9 mouse cellular contexts compared by ENCODE assay signal in genomic region chr5:137553000-137553399, GRCm38 (mm10). TPM values are rescaled to one million over a fixed set of nuclear protein-coding genes. Genes with fewer than 3 reads are reported as not detected.
DNase-seq lines count a peak whose midpoint lies in the region; ATAC-seq lines count a peak whose summit lies in the region.
"Had no signal": no experiment of that assay in that cellular context is flagged by ENCODE, and none has a peak within 500 bp of the region (broad histone marks: within the 10 kb centered on the region; RNA-seq: fewer than 3 reads in every experiment).

No protein-coding gene starts in this region.

- ATAC-seq in kidney, embryonic 16.5 days (ENCODE audit: low FRiP score, low TSS enrichment), result no peak
- ATAC-seq in forebrain, embryonic 11.5 days (replicated peaks; ENCODE audit: low FRiP score), result no peak
- ATAC-seq in neural tube, embryonic 13.5 days (ENCODE audit: low read depth), result peak; percentile 75
- no peak for ATAC-seq in granulocyte monocyte progenitor cell, adult 5-6 weeks (replicated peaks; ENCODE audit: poor library complexity, severe bottlenecking)

- H3K9ac ChIP-seq in kidney, embryonic 16.5 days (replicated peaks; ENCODE audit: low read length), result no peak overlapping the region
- H3K9ac ChIP-seq in forebrain, embryonic 11.5 days (ENCODE audit: low read length), result peak overlapping the region; percentile 29; the same call in 1 of the 2 replicates
- H3K9ac ChIP-seq in neural tube, embryonic 13.5 days, result peak overlapping the region; percentile 89

- 25% methylated on average over 6 of the region's 6 CpGs for WGBS in kidney, embryonic 16.5 days
- WGBS in forebrain, embryonic 11.5 days, result 27% methylated on average over 6 of the region's 6 CpGs
- 30% methylated on average over 6 of the region's 6 CpGs for WGBS in limb, embryonic 10.5 days
- WGBS in neural tube, embryonic 13.5 days, result 23% methylated on average over 6 of the region's 6 CpGs

- no peak overlapping the region for H3K27ac ChIP-seq in kidney, embryonic 16.5 days (ENCODE audit: low read length)
- no peak overlapping the region for H3K27ac ChIP-seq in forebrain, embryonic 11.5 days (ENCODE audit: low read depth, low read length)
- H3K27ac ChIP-seq in limb, embryonic 10.5 days, result no peak overlapping the region
- peak overlapping the region; percentile 83 for H3K27ac ChIP-seq in neural tube, embryonic 13.5 days (replicated peaks)

- H3K27me3 ChIP-seq in kidney, embryonic 16.5 days (ENCODE audit: insufficient read depth, low read length), result peaks cover 9% of the 10 kb centered on the region
- H3K27me3 ChIP-seq in forebrain, embryonic 11.5 days (ENCODE audit: control insufficient read depth, insufficient read depth, low read length), result no peaks in the 10 kb centered on the region
- H3K27me3 ChIP-seq in limb, embryonic 10.5 days (ENCODE audit: low read depth, poor library complexity, severe bottlenecking), result peaks cover 19% of the 10 kb centered on the region
- peaks cover 4% of the 10 kb centered on the region; the same call in 1 of the 2 replicates for H3K27me3 ChIP-seq in neural tube, embryonic 13.5 days

- no peaks in the 10 kb centered on the region for H3K36me3 ChIP-seq in kidney, embryonic 16.5 days (ENCODE audit: insufficient read depth, low read length)
- no peaks in the 10 kb centered on the region for H3K36me3 ChIP-seq in forebrain, embryonic 11.5 days (ENCODE audit: control insufficient read depth, insufficient read depth, low read length)
- no peaks in the 10 kb centered on the region for H3K36me3 ChIP-seq in limb, embryonic 10.5 days
- no peaks in the 10 kb centered on the region for H3K36me3 ChIP-seq in neural tube, embryonic 13.5 days

- no peak for DNase-seq in kidney, postnatal 4 days
- DNase-seq in forebrain, embryonic 11.5 days (ENCODE audit: low spot score), result no peak
- no peak for DNase-seq in limb, embryonic 10.5 days (ENCODE audit: low spot score)
- no peak for DNase-seq in urinary bladder, postnatal 14 days (ENCODE audit: low spot score)
- DNase-seq in cerebellum, postnatal 14 days, result no peak

- peak overlapping the region; percentile 46 for H3K4me2 ChIP-seq in kidney, embryonic 16.5 days (replicated peaks; ENCODE audit: low read depth, low read length)
- peak overlapping the region; percentile 45 for H3K4me2 ChIP-seq in forebrain, embryonic 11.5 days (ENCODE audit: low read depth, low read length, severe bottlenecking)
- H3K4me2 ChIP-seq in neural tube, embryonic 13.5 days, result peak overlapping the region; percentile 69

- peaks cover 4% of the 10 kb centered on the region; the same call in 1 of the 2 replicates for H3K4me1 ChIP-seq in kidney, embryonic 16.5 days (ENCODE audit: insufficient read depth, low read length)
- H3K4me1 ChIP-seq in forebrain, embryonic 11.5 days (replicated peaks; ENCODE audit: control insufficient read depth, insufficient read depth, low read length), result peaks cover 8% of the 10 kb centered on the region; the same call in 1 of the 2 replicates
- H3K4me1 ChIP-seq in limb, embryonic 10.5 days, result peaks cover 8% of the 10 kb centered on the region; the same call in 1 of the 2 replicates
- peaks cover 27% of the 10 kb centered on the region for H3K4me1 ChIP-seq in neural tube, embryonic 13.5 days (replicated peaks)

- peak overlapping the region; percentile 23 for H3K4me3 ChIP-seq in kidney, embryonic 16.5 days (ENCODE audit: low read length)
- H3K4me3 ChIP-seq in forebrain, embryonic 11.5 days (ENCODE audit: low read depth, low read length), result peak overlapping the region; percentile 36
- peak overlapping the region; percentile 23 for H3K4me3 ChIP-seq in limb, embryonic 10.5 days
- peak overlapping the region; percentile 68 for H3K4me3 ChIP-seq in neural tube, embryonic 13.5 days
- H3K4me3 ChIP-seq: myocyte had no signal

- no peaks in the 10 kb centered on the region for H3K9me3 ChIP-seq in kidney, embryonic 16.5 days (ENCODE audit: low read length)
- H3K9me3 ChIP-seq in forebrain, embryonic 11.5 days (ENCODE audit: control insufficient read depth, low read length), result no peaks in the 10 kb centered on the region
- H3K9me3 ChIP-seq in limb, embryonic 10.5 days (replicated peaks), result no peaks in the 10 kb centered on the region
- no peaks in the 10 kb centered on the region for H3K9me3 ChIP-seq in neural tube, embryonic 13.5 days

RNA-seq across cellular contexts. Expression of gene Actl6b, which starts 0.3 kb away (rescaled TPM):
- polyA plus RNA-seq in kidney, embryonic 16.5 days (2015; fragmentation: Nextera tagmentation; extraction: Ambion mirVana), result 0.40 and 0.96 TPM in 2 replicates
- polyA plus RNA-seq in forebrain, embryonic 11.5 days (2014; fragmentation: Nextera tagmentation; extraction: Ambion mirVana), result 20.5 and 22.8 TPM in 2 replicates
- polyA plus RNA-seq in limb, embryonic 10.5 days (2016; fragmentation: Nextera tagmentation; extraction: Ambion mirVana), result not detected in 2 replicates
- 203 and 222 TPM in 2 replicates for polyA plus RNA-seq in neural tube, embryonic 13.5 days (2015; fragmentation: Nextera tagmentation; extraction: Ambion mirVana)
- not detected in 2 replicates for total RNA-seq in granulocyte monocyte progenitor cell, adult 5-6 weeks (2014; fragmentation: Nextera tagmentation)
- not detected in 2 replicates for total RNA-seq in granulocyte monocyte progenitor cell, adult 5-6 weeks (2017)
- polyA plus RNA-seq: myocyte had no signal

RNA-seq across cellular contexts. Expression of gene Tfr2, which starts 16.6 kb away (rescaled TPM):
- polyA plus RNA-seq in kidney, embryonic 16.5 days (2015; fragmentation: Nextera tagmentation; extraction: Ambion mirVana), result 0.23 and 0.57 TPM in 2 replicates
- polyA plus RNA-seq in forebrain, embryonic 11.5 days (2014; fragmentation: Nextera tagmentation; extraction: Ambion mirVana), result 1.2 and 2.1 TPM in 2 replicates
- polyA plus RNA-seq in limb, embryonic 10.5 days (2016; fragmentation: Nextera tagmentation; extraction: Ambion mirVana), result 0.79 and 1.4 TPM in 2 replicates
- 3.0 and 3.2 TPM in 2 replicates for polyA plus RNA-seq in neural tube, embryonic 13.5 days (2015; fragmentation: Nextera tagmentation; extraction: Ambion mirVana)
- total RNA-seq in granulocyte monocyte progenitor cell, adult 5-6 weeks (2014; fragmentation: Nextera tagmentation), result 5.8 and 20.3 TPM in 2 replicates
- 7.5 and 10.2 TPM in 2 replicates for total RNA-seq in granulocyte monocyte progenitor cell, adult 5-6 weeks (2017)

RNA-seq across cellular contexts. Expression of gene Gnb2, which starts 19.7 kb away (rescaled TPM):
- polyA plus RNA-seq in kidney, embryonic 16.5 days (2015; fragmentation: Nextera tagmentation; extraction: Ambion mirVana), result 358 and 388 TPM in 2 replicates
- polyA plus RNA-seq in forebrain, embryonic 11.5 days (2014; fragmentation: Nextera tagmentation; extraction: Ambion mirVana), result 410 and 508 TPM in 2 replicates
- polyA plus RNA-seq in limb, embryonic 10.5 days (2016; fragmentation: Nextera tagmentation; extraction: Ambion mirVana), result 257 and 295 TPM in 2 replicates
- 486 and 510 TPM in 2 replicates for polyA plus RNA-seq in neural tube, embryonic 13.5 days (2015; fragmentation: Nextera tagmentation; extraction: Ambion mirVana)
- 335 and 473 TPM in 2 replicates for total RNA-seq in granulocyte monocyte progenitor cell, adult 5-6 weeks (2014; fragmentation: Nextera tagmentation)
- 226 and 299 TPM in 2 replicates for total RNA-seq in granulocyte monocyte progenitor cell, adult 5-6 weeks (2017)

RNA-seq across cellular contexts. Expression of gene Epo, which starts 20.0 kb away (rescaled TPM):
- polyA plus RNA-seq in kidney, embryonic 16.5 days (2015; fragmentation: Nextera tagmentation; extraction: Ambion mirVana), result 0.24 and 0.36 TPM in 2 replicates
- polyA plus RNA-seq in forebrain, embryonic 11.5 days (2014; fragmentation: Nextera tagmentation; extraction: Ambion mirVana), result 0.40 and 0.84 TPM in 2 replicates
- polyA plus RNA-seq in limb, embryonic 10.5 days (2016; fragmentation: Nextera tagmentation; extraction: Ambion mirVana), result 1.5 and 2.4 TPM in 2 replicates
- polyA plus RNA-seq in neural tube, embryonic 13.5 days (2015; fragmentation: Nextera tagmentation; extraction: Ambion mirVana), result not detected in 2 replicates
- not detected in 2 replicates for total RNA-seq in granulocyte monocyte progenitor cell, adult 5-6 weeks (2014; fragmentation: Nextera tagmentation)
- total RNA-seq in granulocyte monocyte progenitor cell, adult 5-6 weeks (2017), result not detected in 2 replicates
- polyA plus RNA-seq: myocyte had no signal

RNA-seq across cellular contexts. Expression of gene Gigyf1, which starts 34.7 kb away (rescaled TPM):
- 11.9 and 12.2 TPM in 2 replicates for polyA plus RNA-seq in kidney, embryonic 16.5 days (2015; fragmentation: Nextera tagmentation; extraction: Ambion mirVana)
- polyA plus RNA-seq in forebrain, embryonic 11.5 days (2014; fragmentation: Nextera tagmentation; extraction: Ambion mirVana), result 14.0 and 14.9 TPM in 2 replicates
- polyA plus RNA-seq in limb, embryonic 10.5 days (2016; fragmentation: Nextera tagmentation; extraction: Ambion mirVana), result 13.5 and 14.6 TPM in 2 replicates
- 16.9 and 17.3 TPM in 2 replicates for polyA plus RNA-seq in neural tube, embryonic 13.5 days (2015; fragmentation: Nextera tagmentation; extraction: Ambion mirVana)
- 21.0 and 21.7 TPM in 2 replicates for total RNA-seq in granulocyte monocyte progenitor cell, adult 5-6 weeks (2014; fragmentation: Nextera tagmentation)
- total RNA-seq in granulocyte monocyte progenitor cell, adult 5-6 weeks (2017), result 5.2 and 7.7 TPM in 2 replicates

Comparison
In these comparisons a context has a peak if more than half of its experiments do, and no peak if none do; other contexts are left out.
1. RNA of gene Actl6b, which starts 0.3 kb away (polyA plus RNA-seq): 203 to 222 TPM in neural tube, embryonic 13.5 days and 20.5 to 22.8 TPM in forebrain, embryonic 11.5 days; 0.40 to 0.96 TPM in kidney, embryonic 16.5 days and not detected in limb, embryonic 10.5 days; every median in the first group is over 10 times any median in the second.
2. Peak in every context shown above with its lines, with median percentiles within 50 percentile points of each other: H3K4me2 ChIP-seq and H3K4me3 ChIP-seq.